Mouse (Mus musculus): ENCODE measurements around the gene Zdhhc7. TPM values are rescaled to one million over a fixed set of nuclear protein-coding genes. Genes with fewer than 3 reads are reported as not detected.

Gene Zdhhc7
- polyA plus RNA-seq, 1 experiment: 39.3 TPM

DNA sequence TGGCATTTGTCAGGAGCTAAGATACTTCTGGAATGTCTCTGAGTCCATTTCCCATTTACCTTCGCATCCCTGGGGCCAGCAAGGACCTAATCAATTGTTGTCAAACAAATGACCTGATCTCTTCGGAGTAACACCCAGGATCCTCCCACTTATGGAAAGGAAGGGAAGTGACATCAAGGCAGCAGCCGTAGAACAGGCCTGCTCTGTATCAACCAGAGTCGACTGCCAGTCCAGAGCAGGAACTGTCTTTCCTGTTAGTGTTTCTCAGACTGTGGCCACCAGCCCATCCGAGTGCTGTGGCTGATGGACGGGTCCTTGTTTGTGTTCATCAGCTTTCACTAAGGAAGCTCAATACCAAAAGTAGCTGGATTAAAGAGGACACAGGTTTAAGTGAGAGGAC, 23.0 kb upstream of the Zdhhc7 start:
- WGBS: 58% methylated on average over 6 of the region's 6 CpGs
- no peak overlapping the region for H3K27ac ChIP-seq (ENCODE audit: insufficient read depth, low read length)
- no peaks in the 10 kb centered on the region for H3K27me3 ChIP-seq (ENCODE audit: control insufficient read depth, insufficient read depth, low read length)
- DNase-seq: no peak
- H3K4me3 ChIP-seq (replicated peaks; ENCODE audit: insufficient read depth, low read depth, low read length): no peak overlapping the region
- no peak for TF ChIP-seq CTCF (IDR thresholded peaks at IDR 0.05; ENCODE audit: borderline replicate concordance, insufficient read depth, low read depth, low read length)
- TF ChIP-seq POLR2A (IDR thresholded peaks at IDR 0.05; ENCODE audit: borderline replicate concordance, insufficient read depth, low read length): no peak
- H3K4me1 ChIP-seq (ENCODE audit: control insufficient read depth, insufficient read depth, low read length): peaks cover 42% of the 10 kb centered on the region

DNA sequence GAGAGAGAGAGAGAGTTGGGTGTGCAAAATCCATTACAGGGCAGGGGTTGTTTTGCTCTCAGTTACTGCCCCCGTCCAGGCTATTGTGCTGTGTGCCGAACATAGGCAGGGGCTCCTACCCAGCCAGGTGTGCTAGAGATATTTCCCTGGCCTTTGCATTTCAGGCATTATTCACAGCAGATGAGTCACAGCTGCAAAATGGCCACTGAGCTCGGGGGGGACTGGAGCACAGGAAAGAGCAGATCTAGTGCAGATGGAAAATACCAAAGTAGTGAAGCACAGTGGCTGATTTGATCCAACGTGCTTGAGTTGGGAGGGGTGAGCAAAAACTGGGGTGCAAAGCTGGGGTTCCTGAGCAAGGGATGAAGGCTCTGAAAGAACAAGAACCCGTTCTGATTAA, 19.7 kb upstream of the Zdhhc7 start:
- TF ChIP-seq CTCF (IDR thresholded peaks at IDR 0.05; ENCODE audit: borderline replicate concordance, insufficient read depth, low read depth, low read length) (no peak), POLR2A (IDR thresholded peaks at IDR 0.05; ENCODE audit: borderline replicate concordance, insufficient read depth, low read length) (no peak)
- no peak overlapping the region for H3K4me3 ChIP-seq (replicated peaks; ENCODE audit: insufficient read depth, low read depth, low read length)
- H3K27ac ChIP-seq (ENCODE audit: insufficient read depth, low read length): no peak overlapping the region
- H3K4me1 ChIP-seq (ENCODE audit: control insufficient read depth, insufficient read depth, low read length): peaks cover 32% of the 10 kb centered on the region
- no peaks in the 10 kb centered on the region for H3K27me3 ChIP-seq (ENCODE audit: control insufficient read depth, insufficient read depth, low read length)
- DNase-seq: no peak
- 68% methylated on average over 5 of the region's 5 CpGs for WGBS

DNA sequence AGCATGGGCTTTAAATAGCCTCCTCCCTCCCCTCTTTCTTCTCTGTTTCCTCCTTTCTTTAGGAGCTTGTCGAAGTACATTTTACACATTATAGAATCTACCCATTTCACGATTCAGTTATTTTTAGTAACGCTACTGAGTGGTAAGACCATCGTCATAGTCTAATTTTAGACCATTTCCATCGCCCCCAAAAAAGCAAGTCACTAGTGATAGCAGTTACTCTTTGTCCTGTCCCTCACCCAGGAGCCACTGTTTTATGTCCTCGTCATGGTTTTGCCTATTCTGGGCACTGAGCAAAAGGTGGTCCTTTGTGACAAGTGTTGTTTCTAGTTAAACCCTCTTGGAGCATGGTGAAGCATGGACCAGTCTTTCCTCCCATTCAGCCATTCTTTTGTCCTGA, 18.6 kb upstream of the Zdhhc7 start:
- H3K4me1 ChIP-seq (ENCODE audit: control insufficient read depth, insufficient read depth, low read length): peaks cover 36% of the 10 kb centered on the region
- WGBS: 63% methylated on average over 6 of the region's 6 CpGs
- no peak for TF ChIP-seq POLR2A (IDR thresholded peaks at IDR 0.05; ENCODE audit: borderline replicate concordance, insufficient read depth, low read length)
- TF ChIP-seq CTCF (IDR thresholded peaks at IDR 0.05; ENCODE audit: borderline replicate concordance, insufficient read depth, low read depth, low read length): no peak

DNA sequence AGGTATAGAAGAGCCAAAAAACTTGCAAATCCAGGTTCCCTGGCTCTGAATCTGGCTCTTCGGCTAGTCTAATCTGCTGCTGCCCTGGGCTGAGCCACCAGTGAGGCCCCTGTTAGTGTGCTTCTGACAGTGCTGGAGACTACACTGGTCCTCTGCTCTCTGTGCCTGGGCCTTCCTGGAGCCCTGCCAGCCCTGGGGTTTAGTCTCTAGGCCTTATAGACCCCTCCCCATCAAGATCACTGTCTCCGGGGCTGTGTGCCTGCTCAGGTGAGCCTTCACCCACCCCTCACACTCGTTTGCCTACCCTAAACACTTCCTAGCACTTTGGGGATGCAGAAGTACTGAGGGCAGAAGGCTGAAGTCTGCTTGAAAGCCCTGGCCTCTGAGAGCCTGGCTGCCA, 18.1 kb upstream of the Zdhhc7 start:
- WGBS: 56% methylated on average over 3 of the region's 3 CpGs
- DNase-seq: no peak
- H3K4me3 ChIP-seq (replicated peaks; ENCODE audit: insufficient read depth, low read depth, low read length): no peak overlapping the region
- H3K27me3 ChIP-seq (ENCODE audit: control insufficient read depth, insufficient read depth, low read length): no peaks in the 10 kb centered on the region
- no peak overlapping the region for H3K27ac ChIP-seq (ENCODE audit: insufficient read depth, low read length)
- H3K4me1 ChIP-seq (ENCODE audit: control insufficient read depth, insufficient read depth, low read length): peaks cover 31% of the 10 kb centered on the region
- no peak for TF ChIP-seq CTCF (IDR thresholded peaks at IDR 0.05; ENCODE audit: borderline replicate concordance, insufficient read depth, low read depth, low read length)
- no peak for TF ChIP-seq POLR2A (IDR thresholded peaks at IDR 0.05; ENCODE audit: borderline replicate concordance, insufficient read depth, low read length)

More for the DNA sequence above, 18.6 kb upstream of the Zdhhc7 start:
- Histone ChIP-seq H3K27me3 (ENCODE audit: control insufficient read depth, insufficient read depth, low read length) (no peaks in the 10 kb centered on the region), H3K4me3 (replicated peaks; ENCODE audit: insufficient read depth, low read depth, low read length) (no peak overlapping the region), H3K27ac (ENCODE audit: insufficient read depth, low read length) (no peak overlapping the region)
- no peak for DNase-seq

DNA sequence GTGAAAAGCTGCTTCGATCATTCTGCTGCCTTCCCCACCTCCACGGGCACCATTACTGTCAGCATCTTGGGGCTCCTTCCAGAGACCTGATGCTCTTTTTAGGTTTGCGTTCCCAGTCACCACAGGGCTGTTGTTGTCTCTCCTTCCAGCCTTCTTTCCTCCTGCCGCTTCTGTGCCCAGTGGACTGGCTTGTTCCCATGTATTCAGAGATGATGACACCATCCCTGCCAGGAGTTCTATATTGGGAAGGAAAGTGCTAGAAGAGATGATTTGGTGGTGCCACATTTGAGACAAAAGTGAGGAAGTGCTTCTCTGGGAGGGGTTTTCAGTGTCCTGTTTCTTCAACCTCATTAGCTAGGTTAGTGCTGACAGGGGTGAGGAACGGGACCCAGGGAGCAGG, 17.6 kb upstream of the Zdhhc7 start:
- H3K27ac ChIP-seq (ENCODE audit: insufficient read depth, low read length): no peak overlapping the region
- peaks cover 30% of the 10 kb centered on the region for H3K4me1 ChIP-seq (ENCODE audit: control insufficient read depth, insufficient read depth, low read length)
- TF ChIP-seq POLR2A (IDR thresholded peaks at IDR 0.05; ENCODE audit: borderline replicate concordance, insufficient read depth, low read length): no peak
- H3K27me3 ChIP-seq (ENCODE audit: control insufficient read depth, insufficient read depth, low read length): no peaks in the 10 kb centered on the region
- WGBS: 49% methylated on average over 5 of the region's 5 CpGs
- H3K4me3 ChIP-seq (replicated peaks; ENCODE audit: insufficient read depth, low read depth, low read length): no peak overlapping the region
- DNase-seq: no peak

DNA sequence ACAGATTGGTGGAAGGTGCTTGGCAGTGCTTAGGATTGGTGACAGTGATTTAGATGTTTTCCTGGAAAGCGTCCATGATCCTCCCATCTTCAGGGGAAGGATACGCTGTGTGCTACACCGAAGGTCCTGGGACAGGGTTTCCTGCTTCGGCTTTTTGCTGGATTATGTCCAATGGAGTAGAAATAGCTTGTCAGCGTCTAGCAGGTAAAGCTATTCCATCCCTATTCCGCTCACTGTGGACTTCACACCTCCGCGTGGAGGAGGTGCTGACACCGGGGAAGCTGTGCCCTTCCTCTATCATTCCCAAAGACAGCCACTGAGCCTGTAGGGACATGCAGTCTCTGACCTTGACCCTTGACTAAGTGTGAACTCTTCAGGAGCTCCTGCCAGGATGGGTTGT, 16.9 kb upstream of the Zdhhc7 start:
- no peak overlapping the region for H3K27ac ChIP-seq (ENCODE audit: insufficient read depth, low read length)
- TF ChIP-seq CTCF (IDR thresholded peaks at IDR 0.05; ENCODE audit: borderline replicate concordance, insufficient read depth, low read depth, low read length) (no peak), POLR2A (IDR thresholded peaks at IDR 0.05; ENCODE audit: borderline replicate concordance, insufficient read depth, low read length) (no peak)
- no peak overlapping the region for H3K4me3 ChIP-seq (replicated peaks; ENCODE audit: insufficient read depth, low read depth, low read length)
- WGBS: 55% methylated on average over 9 of the region's 9 CpGs
- no peaks in the 10 kb centered on the region for H3K27me3 ChIP-seq (ENCODE audit: control insufficient read depth, insufficient read depth, low read length)
- H3K4me1 ChIP-seq (ENCODE audit: control insufficient read depth, insufficient read depth, low read length): peaks cover 30% of the 10 kb centered on the region
- DNase-seq: no peak

DNA sequence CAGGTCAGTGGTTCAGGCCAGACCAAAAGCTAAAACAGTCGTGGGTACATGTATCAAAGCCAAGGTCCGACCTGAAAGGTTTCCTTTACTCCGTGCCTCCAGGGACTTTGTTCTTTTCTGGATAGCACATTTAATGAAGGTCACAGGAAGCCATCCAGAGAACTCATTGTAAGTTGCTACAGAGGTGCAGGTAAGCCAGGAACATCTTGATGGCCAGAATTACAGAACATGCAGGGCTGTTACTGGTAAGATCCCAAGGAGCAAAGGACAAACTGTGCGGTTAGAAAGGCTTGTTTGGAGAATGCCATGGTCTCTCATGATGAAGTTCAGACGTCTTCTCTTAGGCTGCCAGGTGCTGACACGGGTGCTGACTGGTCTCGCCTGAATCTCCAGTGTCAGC, 15.3 kb upstream of the Zdhhc7 start:
- H3K4me1 ChIP-seq (ENCODE audit: control insufficient read depth, insufficient read depth, low read length): peaks cover 27% of the 10 kb centered on the region
- no peak for DNase-seq
- H3K27ac ChIP-seq (ENCODE audit: insufficient read depth, low read length): no peak overlapping the region
- WGBS: 56% methylated on average over 7 of the region's 7 CpGs
- no peak overlapping the region for H3K4me3 ChIP-seq (replicated peaks; ENCODE audit: insufficient read depth, low read depth, low read length)
- H3K27me3 ChIP-seq (ENCODE audit: control insufficient read depth, insufficient read depth, low read length): no peaks in the 10 kb centered on the region
- no peak for TF ChIP-seq CTCF (IDR thresholded peaks at IDR 0.05; ENCODE audit: borderline replicate concordance, insufficient read depth, low read depth, low read length)
- TF ChIP-seq POLR2A (IDR thresholded peaks at IDR 0.05; ENCODE audit: borderline replicate concordance, insufficient read depth, low read length): no peak

DNA sequence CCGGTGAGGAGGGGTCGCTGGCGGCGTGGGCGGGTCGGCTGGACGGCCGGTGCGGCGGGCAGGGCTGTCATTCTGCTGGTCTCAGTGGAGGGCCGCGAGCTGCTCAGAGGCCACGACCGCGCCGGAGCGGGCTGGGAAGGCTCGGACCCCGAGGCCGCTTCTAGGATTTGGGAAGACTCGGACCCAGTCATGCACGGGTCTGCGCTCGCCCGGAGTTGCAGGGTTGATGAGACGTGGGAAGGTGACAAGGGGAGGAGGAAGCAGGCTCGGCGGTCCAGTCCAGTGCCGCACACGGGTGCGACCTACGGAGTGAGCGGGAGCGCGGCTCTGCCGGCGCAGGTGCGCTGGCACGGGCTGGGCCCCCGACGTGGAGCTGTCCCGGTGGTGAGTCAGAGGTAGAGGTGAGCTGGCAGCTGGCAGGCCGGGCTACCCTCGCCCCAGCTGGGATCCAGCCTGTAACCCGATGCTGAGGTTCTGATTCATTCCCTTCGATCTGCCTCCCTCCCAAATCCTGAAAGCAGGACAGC, 13.1 kb upstream of the Zdhhc7 start:
- H3K27me3 ChIP-seq (ENCODE audit: control insufficient read depth, insufficient read depth, low read length): no peaks in the 10 kb centered on the region
- peaks cover 19% of the 10 kb centered on the region for H3K4me1 ChIP-seq (ENCODE audit: control insufficient read depth, insufficient read depth, low read length)
- no peak for TF ChIP-seq CTCF (IDR thresholded peaks at IDR 0.05; ENCODE audit: borderline replicate concordance, insufficient read depth, low read depth, low read length)
- no peak for TF ChIP-seq POLR2A (IDR thresholded peaks at IDR 0.05; ENCODE audit: borderline replicate concordance, insufficient read depth, low read length)
- 1% methylated on average over 45 of the region's 46 CpGs for WGBS
- H3K27ac ChIP-seq (ENCODE audit: insufficient read depth, low read length): peak overlapping the region; percentile 70
- peak; percentile 78 to 80 for DNase-seq
- H3K4me3 ChIP-seq (replicated peaks; ENCODE audit: insufficient read depth, low read depth, low read length): peak overlapping the region; percentile 82
